In genomic region chr4:13364755-13365154, GRCm38 (mm10) we compare ENCODE assay signal across 19 mouse cellular contexts.
DNase-seq lines count a peak whose midpoint lies in the region; ATAC-seq lines count a peak whose summit lies in the region.
"Had no signal": no experiment of that assay in that cellular context is flagged by ENCODE, and none has a peak within 500 bp of the region (broad histone marks: within the 10 kb centered on the region; RNA-seq: fewer than 3 reads in every experiment).

No protein-coding gene starts in this region.

- H3K4me1 ChIP-seq in heart, embryonic 12.5 days (replicated peaks): 0 out of 2 replicates have a peak, but pooled peaks cover 3% of the 10 kb centered on the region
- H3K4me1 ChIP-seq in heart, embryonic 10.5 days: no peaks in the 10 kb centered on the region
- 0 out of 2 replicates have a peak, but pooled peaks cover 6% of the 10 kb centered on the region for H3K4me1 ChIP-seq in embryonic facial prominence, embryonic 12.5 days
- H3K4me1 ChIP-seq in limb, embryonic 13.5 days: peaks cover 17% of the 10 kb centered on the region
- H3K4me1 ChIP-seq: forebrain, embryonic 13.5 days; liver, embryonic 15.5 days; stomach, embryonic 15.5 days had no signal

- no peaks in the 10 kb centered on the region for H3K27me3 ChIP-seq in heart, embryonic 12.5 days (replicated peaks)
- H3K27me3 ChIP-seq in heart, embryonic 10.5 days (ENCODE audit: insufficient read depth, poor library complexity, severe bottlenecking): no peaks in the 10 kb centered on the region
- H3K27me3 ChIP-seq in embryonic facial prominence, embryonic 12.5 days: no peaks in the 10 kb centered on the region
- H3K27me3 ChIP-seq in limb, embryonic 13.5 days: no peaks in the 10 kb centered on the region
- H3K27me3 ChIP-seq: forebrain, embryonic 13.5 days; liver, embryonic 15.5 days; stomach, embryonic 15.5 days had no signal

- H3K27ac ChIP-seq in heart, embryonic 12.5 days (ENCODE audit: poor library complexity, severe bottlenecking): 0 out of 2 replicates have a peak overlapping the region, but pooled peaks have one; percentile 22
- H3K27ac ChIP-seq in heart, embryonic 10.5 days: no peak overlapping the region
- H3K27ac ChIP-seq in embryonic facial prominence, embryonic 12.5 days: no peak overlapping the region
- peak overlapping the region; percentile 49; the same call in 1 of the 2 replicates for H3K27ac ChIP-seq in limb, embryonic 13.5 days
- H3K27ac ChIP-seq: forebrain, embryonic 13.5 days; left cerebral cortex, adult 2 months; liver, embryonic 15.5 days; stomach, embryonic 15.5 days had no signal

- H3K9ac ChIP-seq in heart, embryonic 12.5 days: no peak overlapping the region
- no peak overlapping the region for H3K9ac ChIP-seq in embryonic facial prominence, embryonic 12.5 days
- no peak overlapping the region for H3K9ac ChIP-seq in limb, embryonic 13.5 days
- H3K9ac ChIP-seq: forebrain, embryonic 13.5 days; liver, embryonic 15.5 days; stomach, embryonic 15.5 days had no signal

- H3K9me3 ChIP-seq in heart, embryonic 12.5 days (replicated peaks): no peaks in the 10 kb centered on the region
- no peaks in the 10 kb centered on the region for H3K9me3 ChIP-seq in heart, embryonic 10.5 days
- no peaks in the 10 kb centered on the region for H3K9me3 ChIP-seq in embryonic facial prominence, embryonic 12.5 days
- H3K9me3 ChIP-seq in limb, embryonic 13.5 days: no peaks in the 10 kb centered on the region
- H3K9me3 ChIP-seq: forebrain, embryonic 13.5 days; liver, embryonic 15.5 days; stomach, embryonic 15.5 days had no signal

- H3K36me3 ChIP-seq in heart, embryonic 12.5 days: no peaks in the 10 kb centered on the region
- no peaks in the 10 kb centered on the region for H3K36me3 ChIP-seq in heart, embryonic 10.5 days
- no peaks in the 10 kb centered on the region for H3K36me3 ChIP-seq in embryonic facial prominence, embryonic 12.5 days
- no peaks in the 10 kb centered on the region for H3K36me3 ChIP-seq in limb, embryonic 13.5 days
- H3K36me3 ChIP-seq: liver, embryonic 15.5 days; stomach, embryonic 15.5 days had no signal

- 28% methylated on average over 2 of the region's 2 CpGs for WGBS in heart, embryonic 12.5 days
- WGBS in heart, embryonic 10.5 days: 49% methylated on average over 2 of the region's 2 CpGs
- 11% methylated on average over 2 of the region's 2 CpGs for WGBS in embryonic facial prominence, embryonic 12.5 days
- 0% methylated on average over 2 of the region's 2 CpGs for WGBS in limb, embryonic 13.5 days

- no peak for ATAC-seq in heart, embryonic 12.5 days (ENCODE audit: insufficient number of reproducible peaks, low FRiP score)
- peak; percentile 90 for ATAC-seq in embryonic facial prominence, embryonic 12.5 days (ENCODE audit: insufficient number of reproducible peaks, insufficient read depth, low FRiP score, low TSS enrichment)
- peak; percentile 95 for ATAC-seq in limb, embryonic 13.5 days (ENCODE audit: low FRiP score, low read depth)
- ATAC-seq in frontal cortex, adult (ENCODE audit: low TSS enrichment): no peak
- ATAC-seq: CD4-positive, CD25-positive, alpha-beta regulatory T cell, adult 4 months; forebrain, embryonic 13.5 days; intestine, postnatal 0 days had no signal

- H3K4me3 ChIP-seq in heart, embryonic 12.5 days: no peak overlapping the region
- no peak overlapping the region for H3K4me3 ChIP-seq in heart, embryonic 10.5 days
- no peak overlapping the region for H3K4me3 ChIP-seq in embryonic facial prominence, embryonic 12.5 days
- no peak overlapping the region for H3K4me3 ChIP-seq in limb, embryonic 13.5 days
- H3K4me3 ChIP-seq: forebrain, embryonic 13.5 days; left cerebral cortex, adult 2 months; liver, embryonic 15.5 days; stomach, embryonic 15.5 days had no signal

- H3K4me2 ChIP-seq in heart, embryonic 12.5 days: no peak overlapping the region
- H3K4me2 ChIP-seq in embryonic facial prominence, embryonic 12.5 days (replicated peaks): no peak overlapping the region
- peak overlapping the region; percentile 23; the same call in 1 of the 2 replicates for H3K4me2 ChIP-seq in limb, embryonic 13.5 days (replicated peaks)
- H3K4me2 ChIP-seq: forebrain, embryonic 13.5 days; liver, embryonic 15.5 days; stomach, embryonic 15.5 days had no signal

- DNase-seq in heart, embryonic 10.5 days (ENCODE audit: low spot score): no peak
- DNase-seq in NIH3T3 (ENCODE audit: low read depth): peak; percentile 83
- DNase-seq in adrenal gland, postnatal 25 days: no peak
- DNase-seq in T-cell, adult 2 months (ENCODE audit: low spot score): no peak
- DNase-seq: adrenal gland, adult 8-10 months; cerebellum, postnatal 36 days; lung, postnatal 4 days; right cerebral cortex, postnatal 25 days; thymus, postnatal 25 days had no signal

Comparison
In these comparisons a context has a peak if more than half of its experiments do, and no peak if none do; other contexts are left out.
1. H3K27ac ChIP-seq: peak in heart, embryonic 12.5 days (single experiment) and limb, embryonic 13.5 days (single experiment); none in heart, embryonic 10.5 days (single experiment) and embryonic facial prominence, embryonic 12.5 days (single experiment).
2. ATAC-seq: peak in embryonic facial prominence, embryonic 12.5 days (single experiment) and limb, embryonic 13.5 days (single experiment); none in heart, embryonic 12.5 days (single experiment) and frontal cortex, adult (single experiment).